Mouse (Mus musculus) gastrocnemius, postnatal 4 days (tissue): ENCODE results near the gene Gapdhs. TPM values are rescaled to one million over a fixed set of nuclear protein-coding genes. Genes with fewer than 3 reads are reported as not detected.
"Not testable (repeated sequence)": the region's sequence is repeated elsewhere in the genome, so short reads cannot be mapped to it uniquely, and the experiment has no call there.

Source experiments
- DNase-seq, 2 experiments: peaks; one replicate each; pipeline ENCODE4 v3.0.0; 2021 to 2022; ENCODE audit warnings: low spot score in 2 of 2, mixed read lengths in 2 of 2
- long read RNA-seq, 2 experiments: library from polyadenylated mRNA; stranded (forward); transcript quantifications; one replicate each; pipeline ENCODE4 v2.0.0; 2021
- total RNA-seq, 2 experiments: library from RNA; stranded (reverse); gene quantifications; 2 replicates each; pipeline ENCODE4 v1.2.3; 2021

Gapdhs gene
- not detected for total RNA-seq
- long read RNA-seq, experiment 1, partial matches to known transcripts, result 0 of 9 reads
- long read RNA-seq, experiment 1, other reads (novel, unspliced or antisense), result 9 of 9 reads
- long read RNA-seq, experiment 2, partial matches to known transcripts, result 0 of 11 reads
- long read RNA-seq, experiment 2, other reads (novel, unspliced or antisense), result 11 of 11 reads

DNA sequence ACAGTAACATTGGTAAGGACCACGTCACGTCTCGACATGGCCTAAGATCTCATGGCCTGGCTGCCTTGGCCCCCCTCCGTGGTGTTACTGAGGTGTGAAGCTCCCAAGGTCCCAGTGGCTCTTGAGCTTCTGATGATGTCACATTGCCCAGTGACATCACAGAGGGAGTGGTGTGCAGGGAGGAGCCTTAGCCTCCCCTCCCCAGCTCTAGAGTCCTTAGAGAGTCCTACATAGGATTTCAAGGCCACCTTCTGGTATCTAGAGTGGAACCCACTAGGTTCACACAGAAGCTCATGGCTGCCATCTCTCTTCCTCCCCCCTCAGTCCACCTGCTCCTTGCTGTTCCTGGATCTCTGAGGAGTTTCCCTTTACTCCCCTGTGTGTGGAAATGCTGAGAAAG lies at the start of gene Gapdhs:
Gene Gapdhs, minus strand, starts transcription at position 65 of the 400 bp plus-strand sequence.
- not testable (repeated sequence) for DNase-seq

DNA sequence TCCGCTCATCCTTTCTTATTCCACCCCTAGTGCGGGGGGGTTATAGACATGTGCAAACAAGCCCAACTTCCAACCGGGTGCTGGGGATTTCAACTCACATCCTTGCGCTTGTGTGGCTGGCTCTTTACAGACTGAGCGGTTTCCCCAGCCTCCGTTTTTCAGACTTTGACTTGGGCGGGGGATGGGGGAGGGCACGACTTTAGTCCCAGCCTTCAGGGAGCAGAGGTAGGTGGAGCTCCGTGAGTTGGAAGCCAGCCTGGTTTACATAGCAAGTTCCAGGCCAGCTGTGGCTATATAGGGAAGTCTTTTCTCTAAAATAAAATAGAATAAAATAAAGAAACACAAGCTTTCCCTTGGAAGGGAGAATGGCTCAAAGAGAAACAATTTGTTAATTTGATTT lies 48.4 kb upstream of the Gapdhs start:
- no peak for DNase-seq

DNA sequence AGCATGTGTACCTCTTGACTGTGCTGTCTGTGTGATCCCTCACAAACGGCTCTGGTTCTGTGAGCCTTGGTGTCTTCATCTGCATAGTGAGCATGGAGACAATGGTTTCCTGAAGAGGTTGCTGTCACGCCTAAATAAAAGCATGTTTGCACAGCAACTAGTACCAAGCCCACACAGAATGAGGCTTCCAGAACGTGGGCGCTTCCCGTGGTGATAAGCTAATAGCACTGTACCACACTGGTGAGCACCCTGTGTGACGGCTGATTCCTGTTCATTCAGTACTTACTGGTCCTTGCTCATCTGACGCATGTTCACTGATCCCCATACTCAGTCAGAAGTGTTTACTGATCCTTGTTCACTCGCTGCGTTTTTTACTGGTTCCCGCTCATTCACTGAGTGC lies 46.7 kb upstream of the Gapdhs start:
- DNase-seq, result no peak

DNA sequence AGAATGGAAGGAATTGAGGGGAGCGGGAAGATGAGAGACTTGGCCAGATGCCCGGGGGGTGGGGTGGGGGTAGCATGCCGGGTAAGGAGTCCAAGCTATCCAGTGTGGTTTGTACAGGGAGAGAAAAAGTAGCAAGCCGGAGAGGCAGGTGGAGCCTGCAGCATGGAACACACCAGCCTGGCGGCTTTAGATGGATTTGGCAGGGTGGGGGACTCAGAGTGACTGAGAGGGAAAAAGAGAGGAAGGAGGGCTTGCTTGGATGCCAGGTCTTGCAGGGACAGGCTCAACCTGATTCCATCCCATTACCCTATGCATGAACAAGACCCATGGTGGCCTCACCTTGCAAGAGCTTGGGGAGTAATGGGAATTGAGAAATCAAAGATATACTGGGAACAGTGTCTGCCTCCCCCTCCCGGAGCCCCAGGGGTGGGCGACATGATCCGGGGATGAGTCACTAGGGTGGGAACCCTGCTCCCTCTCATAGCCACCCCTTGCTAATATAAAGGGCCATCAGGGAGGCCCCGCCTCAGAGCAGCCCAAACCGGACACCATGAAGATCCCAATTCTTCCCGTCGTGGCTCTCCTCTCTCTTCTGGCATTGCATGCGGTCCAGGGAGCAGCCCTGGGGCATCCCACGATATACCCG lies 44.0 kb upstream of the Gapdhs start, which contains the start of gene Krtdap:
Gene Krtdap, plus strand, starts transcription at position 520 of the 646 bp plus-strand sequence.
- no peak for DNase-seq

DNA sequence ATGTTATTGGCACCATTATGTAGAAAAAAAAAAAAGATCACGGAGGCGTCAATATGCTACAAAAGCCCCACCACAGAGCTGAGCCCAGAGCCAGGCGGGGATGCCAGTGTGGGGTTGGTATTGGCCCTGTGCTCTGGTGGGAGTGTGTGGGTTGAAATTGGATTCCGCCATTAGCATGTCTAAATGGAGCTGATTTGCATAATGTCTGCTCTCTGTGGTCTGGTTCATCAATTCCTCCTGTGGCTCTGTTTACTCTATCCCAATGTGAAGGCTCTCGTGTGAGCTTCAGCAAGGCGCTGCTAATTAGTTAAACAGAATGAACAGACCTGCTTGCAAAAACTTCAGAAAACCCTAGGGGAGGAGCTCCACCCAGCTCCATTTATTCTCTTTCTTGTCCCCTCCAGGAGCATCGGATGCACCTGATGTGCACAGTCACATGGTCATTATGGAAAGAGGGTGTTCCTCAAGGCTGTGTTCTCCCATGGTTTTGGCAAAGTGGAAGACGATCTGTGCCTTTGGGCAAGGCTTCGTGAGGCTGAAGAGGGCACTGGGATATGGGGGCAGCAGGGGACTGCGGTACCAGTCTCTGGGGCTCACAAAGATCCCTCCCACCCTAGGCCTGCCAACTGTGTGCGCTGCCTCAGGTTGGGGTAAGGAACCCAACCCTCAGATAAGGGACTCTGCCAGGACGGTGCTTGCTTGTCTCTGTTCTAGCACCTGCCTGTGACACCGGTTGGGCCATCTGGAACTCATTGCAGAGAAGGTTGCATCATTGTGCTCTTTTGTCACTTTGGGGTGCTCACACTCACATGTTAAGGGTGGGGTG lies 42.5 kb upstream of the Gapdhs start:
- no peak for DNase-seq

DNA sequence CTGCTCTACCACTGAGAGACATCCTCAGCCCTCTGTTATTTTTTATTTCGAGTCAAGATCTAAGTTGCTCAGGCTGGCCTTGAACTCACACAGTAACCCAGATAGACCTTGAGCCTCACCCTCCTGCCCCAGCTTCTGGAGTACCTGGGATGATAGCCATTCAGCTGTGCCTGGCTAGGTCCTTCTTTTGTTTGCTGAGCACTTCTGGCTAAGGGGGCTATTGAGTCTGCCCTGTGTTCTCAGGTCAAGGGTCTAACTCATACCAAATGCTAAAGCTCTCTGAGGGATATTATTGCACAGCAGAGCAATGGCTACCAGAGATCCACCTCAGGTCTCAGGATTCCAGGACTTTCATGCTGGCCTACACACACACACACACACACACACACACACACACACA lies 41.7 kb upstream of the Gapdhs start:
- no peak for DNase-seq

DNA sequence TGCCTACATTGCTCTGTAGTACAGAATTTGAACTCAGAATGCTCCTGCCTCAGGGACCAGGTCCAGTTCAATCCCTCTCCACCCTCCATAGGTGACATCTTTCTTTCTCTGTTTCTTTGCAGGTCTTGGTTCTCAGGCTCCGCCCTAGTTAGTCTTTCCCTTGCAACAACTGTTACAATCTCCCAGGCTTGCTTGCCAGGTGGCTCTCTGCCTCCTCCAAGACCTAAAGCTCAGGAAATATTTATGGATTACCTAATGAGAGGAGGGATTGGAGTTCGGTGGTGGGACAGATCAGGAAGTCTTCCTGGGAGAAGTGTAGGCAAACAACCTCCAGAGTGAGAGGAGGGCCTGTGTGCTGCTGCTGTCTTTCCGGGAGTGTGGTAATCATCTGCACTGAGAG lies 39.2 kb upstream of the Gapdhs start:
- no peak for DNase-seq

DNA sequence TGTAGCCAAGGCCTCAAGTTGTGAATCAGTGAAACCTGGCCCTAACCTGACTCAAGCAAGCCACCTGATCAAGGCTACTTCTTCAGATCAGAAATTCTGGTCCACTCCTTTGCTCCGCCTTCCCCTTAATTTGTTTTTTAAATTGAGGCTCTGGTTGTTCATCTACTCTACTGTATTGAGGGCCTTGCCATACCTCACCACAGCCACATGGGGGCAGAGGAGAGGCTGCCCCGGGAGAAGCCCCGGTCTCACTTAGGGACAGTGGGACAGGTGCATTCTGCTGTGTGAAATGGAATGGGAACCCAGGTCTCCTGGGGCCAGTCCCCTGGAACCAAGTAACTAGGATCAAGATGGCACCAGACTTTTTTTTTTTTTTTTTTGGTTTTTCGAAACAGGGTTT lies 38.3 kb upstream of the Gapdhs start:
- no peak for DNase-seq

DNA sequence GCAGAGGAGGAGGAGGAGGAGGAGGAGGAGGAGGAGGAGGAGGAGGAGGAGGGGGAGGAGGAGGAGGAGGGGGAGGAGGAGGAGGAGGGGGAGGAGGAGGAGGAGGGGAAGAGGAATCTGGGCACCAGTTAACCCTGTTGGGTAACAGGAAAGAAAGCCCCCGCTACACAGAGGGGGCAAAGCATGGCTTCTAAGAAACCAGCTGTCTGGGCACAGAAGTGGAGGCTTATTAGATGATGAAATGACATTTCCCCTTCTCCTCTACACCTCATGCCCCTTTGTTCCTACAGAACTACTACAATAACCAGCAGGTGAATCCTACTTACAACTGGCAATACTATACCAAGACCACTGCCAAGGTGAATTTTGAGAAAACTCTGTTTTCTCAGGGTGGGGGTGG lies 34.4 kb upstream of the Gapdhs start:
- DNase-seq, result no peak

DNA sequence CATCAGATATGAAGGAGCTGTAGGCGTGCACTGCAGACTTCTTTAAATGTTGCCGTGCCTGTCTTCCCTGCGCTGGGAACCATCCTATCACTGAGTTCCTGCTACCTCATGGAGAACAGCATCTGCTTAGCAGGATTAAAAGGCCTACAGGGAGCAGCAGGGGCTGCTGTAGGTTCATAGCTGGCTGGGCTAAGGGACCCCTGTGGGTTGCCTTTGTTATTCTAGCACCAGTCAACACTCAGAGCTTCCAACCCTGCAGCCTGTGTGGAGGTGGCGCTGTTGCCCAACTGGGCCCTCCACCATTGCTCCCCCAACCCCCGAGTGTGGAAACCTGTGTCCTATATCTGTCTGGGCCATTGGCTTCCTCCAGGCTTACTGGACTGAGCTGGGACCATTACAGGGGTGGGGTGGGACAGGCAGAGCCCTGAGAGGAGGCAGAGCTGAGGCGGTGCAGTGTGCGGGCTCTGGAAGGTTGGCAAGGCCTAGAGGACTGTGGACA lies 33.6 kb upstream of the Gapdhs start:
- no peak for DNase-seq

DNA sequence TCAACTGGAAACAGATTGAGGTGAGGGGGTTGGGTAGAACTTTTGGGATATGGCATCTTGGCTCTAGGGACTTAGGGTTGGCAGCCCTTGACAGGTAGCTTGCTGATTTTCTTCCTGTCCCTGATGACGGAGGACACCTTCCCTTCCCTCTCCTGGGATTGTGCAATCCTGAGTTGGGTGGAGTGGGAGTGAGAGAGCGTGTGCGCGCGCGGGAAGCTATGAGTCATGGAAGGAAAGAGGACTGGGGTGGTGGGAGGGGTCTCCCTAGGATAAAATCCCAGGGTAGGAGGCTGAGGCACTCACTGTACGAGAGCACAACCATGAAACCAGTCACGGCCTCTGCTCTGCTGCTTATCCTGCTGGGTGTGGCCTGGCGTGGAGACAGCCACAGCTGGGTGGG lies 32.6 kb upstream of the Gapdhs start:
- DNase-seq, result no peak

DNA sequence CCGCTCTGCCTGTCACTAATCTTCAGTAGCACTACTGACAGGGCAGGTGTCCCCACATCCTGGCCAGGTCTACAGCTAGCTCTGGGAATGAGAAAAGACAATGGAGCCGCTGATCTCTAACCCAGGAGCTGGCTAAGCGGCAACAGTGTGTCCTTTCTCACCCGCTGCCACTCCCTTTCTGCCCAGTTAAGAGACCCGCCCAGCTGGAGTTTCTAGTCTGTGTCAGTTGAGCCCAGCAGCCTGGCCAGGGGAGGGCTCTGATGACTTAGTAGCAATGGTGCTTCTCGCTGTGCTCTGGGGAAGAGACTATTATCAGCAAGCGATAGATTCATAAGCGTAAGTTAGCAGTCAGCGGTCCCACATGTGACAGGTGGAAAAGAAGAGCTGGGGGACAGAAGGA lies 25.8 kb upstream of the Gapdhs start:
- no peak for DNase-seq

DNA sequence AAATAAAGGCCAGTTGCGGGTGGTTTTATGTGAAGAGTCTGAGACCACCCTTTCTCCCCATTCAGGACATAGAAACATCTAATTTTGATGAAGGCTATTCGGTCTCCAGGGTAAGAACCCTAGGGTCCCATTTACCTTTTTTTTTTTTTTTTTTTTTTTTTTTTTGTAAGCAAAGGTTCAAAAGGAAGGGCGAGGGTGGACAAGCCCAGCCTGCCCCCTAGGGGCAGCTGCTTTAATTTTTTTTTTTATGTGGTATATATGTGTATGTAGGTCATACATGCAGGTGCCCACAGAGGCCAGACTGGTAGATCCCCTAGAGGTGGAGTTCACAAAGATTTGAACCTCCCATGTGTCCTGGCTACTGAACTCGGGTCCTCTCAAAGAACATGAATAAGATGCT lies 22.9 kb upstream of the Gapdhs start:
- no peak for DNase-seq

DNA sequence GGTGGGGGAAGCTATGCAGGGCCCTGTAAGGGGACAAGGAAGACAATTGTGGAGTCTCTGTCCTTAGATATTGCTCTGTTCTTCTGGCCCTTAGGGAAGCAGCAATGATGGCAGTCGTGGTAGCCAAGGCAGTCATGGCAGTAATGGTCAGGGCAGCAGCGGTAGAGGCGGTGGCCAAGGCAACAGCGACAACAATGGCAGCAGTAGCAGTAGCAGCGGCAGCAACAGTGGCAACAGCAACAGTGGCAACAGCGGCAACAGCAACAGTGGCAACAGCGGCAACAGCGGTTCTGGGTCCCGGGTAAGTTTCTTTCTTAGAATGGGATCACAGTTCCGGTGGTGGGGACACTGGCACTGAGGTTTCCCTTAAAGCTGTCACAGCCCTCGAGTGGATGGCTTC lies 21.7 kb upstream of the Gapdhs start:
- DNase-seq, result no peak

DNA sequence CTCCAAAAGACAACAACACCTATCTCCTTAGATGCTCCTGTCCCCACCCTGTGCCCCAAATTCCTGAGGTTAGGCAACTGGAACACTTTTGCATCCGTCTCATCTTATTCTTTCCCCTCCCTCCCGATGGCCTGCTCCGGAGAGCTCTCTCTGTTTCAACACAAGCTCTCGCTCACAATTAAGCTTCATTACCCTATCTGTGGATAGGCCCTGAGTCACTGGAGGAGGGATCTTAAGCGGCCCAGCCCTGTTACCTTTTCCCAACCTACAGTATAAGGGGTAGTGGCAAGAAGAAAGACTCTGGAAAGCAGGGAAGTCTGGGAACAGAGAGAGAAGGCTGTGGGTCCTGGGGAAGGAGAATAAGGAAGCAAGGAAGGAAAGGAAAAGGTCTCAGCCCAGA lies 20.0 kb upstream of the Gapdhs start, which contains the start of gene Dmkn:
Gene Dmkn, plus strand, starts transcription at position 301 of the 400 bp plus-strand sequence.
- no peak for DNase-seq

DNA sequence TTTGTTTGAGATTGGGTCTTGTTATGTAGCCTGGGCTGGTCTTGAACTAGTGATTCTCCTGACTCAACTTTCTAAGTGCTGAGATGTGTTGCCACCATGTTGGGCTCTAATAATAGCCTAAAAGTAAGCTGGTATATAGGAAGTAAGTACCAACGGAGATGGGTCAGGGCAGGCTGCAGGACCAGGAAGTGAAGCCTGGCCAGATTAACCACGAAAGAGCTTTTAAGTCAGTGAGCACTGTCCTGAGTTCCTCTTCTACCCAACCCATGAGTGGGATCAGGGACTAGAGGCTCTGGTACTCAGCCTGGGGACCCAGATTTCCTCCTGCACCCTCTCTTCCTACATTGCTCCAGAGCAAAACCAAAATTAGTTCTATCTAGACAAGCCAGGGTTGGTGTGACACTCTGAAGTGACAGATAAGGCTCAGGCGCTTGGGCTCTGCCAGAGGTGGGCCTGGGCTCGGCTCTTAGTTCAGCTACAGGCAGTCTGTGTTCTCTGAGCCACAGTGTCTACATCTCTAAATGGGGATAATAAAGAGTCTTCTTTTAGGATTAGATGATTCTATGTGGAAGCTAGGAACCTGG lies 18.4 kb upstream of the Gapdhs start:
- no peak for DNase-seq

DNA sequence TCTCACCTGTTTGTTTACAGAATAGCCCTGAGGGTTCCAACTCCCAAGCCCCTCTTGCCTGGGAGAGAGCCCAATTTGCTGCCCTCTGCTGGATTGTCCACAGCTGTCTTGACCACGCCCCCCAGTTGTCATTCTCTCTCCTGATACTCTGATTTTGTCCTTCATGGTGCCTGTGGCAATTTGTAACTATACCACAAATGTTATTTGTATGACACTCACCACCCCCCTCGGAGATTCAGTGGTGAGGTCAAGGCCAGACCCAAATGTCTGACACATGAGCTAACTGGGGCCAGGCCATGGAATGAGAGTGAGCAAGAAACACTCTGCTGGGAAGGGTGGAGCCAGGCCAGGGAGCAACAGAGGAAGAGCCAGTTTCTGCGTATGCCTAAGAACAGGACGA lies 15.4 kb upstream of the Gapdhs start:
- DNase-seq, result peak in 1 of 2 experiments; percentile 36

DNA sequence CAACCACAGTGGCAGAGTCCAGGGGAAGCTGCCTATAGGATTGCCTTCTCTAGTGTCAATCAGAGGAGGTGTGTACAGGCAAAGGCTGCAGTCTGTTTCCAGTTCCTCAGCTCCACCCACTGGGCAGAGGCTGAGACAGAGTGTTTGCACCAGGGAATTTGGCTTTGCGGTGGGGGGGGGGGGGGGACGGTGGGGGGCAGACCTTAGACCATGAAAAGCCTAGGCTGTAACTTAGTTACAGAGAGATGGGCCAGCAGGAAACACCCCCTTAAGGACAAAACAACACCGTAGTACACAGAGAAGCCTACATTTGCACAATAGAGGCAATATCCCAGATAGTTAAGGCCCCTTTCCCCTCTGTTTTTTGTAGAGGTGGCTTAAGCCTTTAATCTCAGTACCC lies 13.5 kb upstream of the Gapdhs start:
- DNase-seq, result no peak

DNA sequence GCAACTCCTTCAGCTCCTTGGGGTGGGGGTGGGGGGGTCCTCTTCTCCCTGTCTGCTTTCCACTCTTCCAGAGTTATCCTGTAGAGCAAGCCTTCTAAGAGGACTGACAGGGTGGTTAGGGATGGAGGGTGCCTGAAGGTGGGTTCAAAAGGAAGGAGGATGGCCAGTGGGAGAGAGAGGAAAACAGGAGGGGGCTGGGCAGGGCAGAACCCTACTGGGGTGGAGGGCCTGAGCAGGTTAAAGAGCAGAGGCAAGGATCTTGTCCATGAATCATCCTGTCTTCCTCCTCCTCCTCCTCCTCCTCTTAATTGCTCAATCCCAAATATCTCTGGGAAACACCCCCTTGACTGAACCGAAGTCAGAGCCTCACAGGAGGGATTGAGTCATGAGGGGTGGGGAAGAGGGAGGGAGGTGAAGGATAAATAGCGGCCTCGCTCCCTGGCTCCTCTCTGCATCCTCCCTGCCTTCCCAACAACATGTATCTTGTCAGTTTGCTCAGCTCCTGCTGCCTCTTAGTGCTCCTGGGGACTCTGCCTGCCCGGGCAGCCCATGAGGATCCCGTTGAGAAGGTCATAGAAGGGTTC lies 7.7 kb upstream of the Gapdhs start, which contains the start of gene Sbsn:
Gene Sbsn, plus strand, starts transcription at position 386 of the 584 bp plus-strand sequence.
- no peak for DNase-seq

DNA sequence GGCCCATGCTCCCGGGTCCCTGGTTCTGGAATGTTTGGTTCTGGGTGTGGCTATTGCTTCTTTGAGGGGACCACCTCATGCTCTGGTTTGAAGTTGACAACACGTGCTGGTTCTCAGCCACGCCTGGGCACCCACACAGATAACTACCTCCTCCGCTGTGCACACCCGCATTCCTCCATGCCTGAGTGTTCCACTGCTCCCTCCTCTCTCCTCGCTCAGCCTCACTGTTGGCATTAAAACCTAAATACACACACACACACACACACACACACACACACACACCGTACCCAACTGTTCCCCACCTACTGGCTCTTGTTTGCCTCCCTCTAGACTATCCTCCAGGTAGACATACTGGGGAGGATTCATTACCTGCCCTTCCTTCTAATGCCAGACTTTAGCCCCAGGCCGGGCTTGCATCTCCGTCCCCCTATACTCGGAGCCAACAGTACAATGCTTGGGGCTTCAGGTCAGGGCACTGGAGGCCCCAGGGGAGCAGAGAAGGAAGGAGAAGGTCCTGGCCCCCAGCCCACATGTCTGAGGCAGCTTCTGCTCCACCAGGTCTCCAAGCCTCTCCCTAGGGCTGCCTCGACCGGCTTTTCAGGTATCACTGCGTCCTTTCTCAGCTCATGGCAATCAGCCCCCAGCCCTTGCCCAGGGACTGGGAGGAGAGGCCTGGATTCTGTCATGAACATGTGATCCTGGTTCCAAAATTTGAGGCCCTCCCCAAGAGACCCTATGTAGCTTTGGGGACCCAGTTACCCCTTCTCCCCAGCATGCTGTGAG lies 6.5 kb upstream of the Gapdhs start:
- no peak for DNase-seq
